Mouse (Mus musculus): Measurements from ENCODE around the gene Treml2. TPM values are rescaled to one million over a fixed set of nuclear protein-coding genes. Genes with fewer than 3 reads are reported as not detected.
"Not testable (repeated sequence)": the region's sequence is repeated elsewhere in the genome, so short reads cannot be mapped to it uniquely, and the experiment has no call there.

Treml2 gene
- polyA plus RNA-seq, 1 experiment from 2014 or later = 0.23 TPM

DNA sequence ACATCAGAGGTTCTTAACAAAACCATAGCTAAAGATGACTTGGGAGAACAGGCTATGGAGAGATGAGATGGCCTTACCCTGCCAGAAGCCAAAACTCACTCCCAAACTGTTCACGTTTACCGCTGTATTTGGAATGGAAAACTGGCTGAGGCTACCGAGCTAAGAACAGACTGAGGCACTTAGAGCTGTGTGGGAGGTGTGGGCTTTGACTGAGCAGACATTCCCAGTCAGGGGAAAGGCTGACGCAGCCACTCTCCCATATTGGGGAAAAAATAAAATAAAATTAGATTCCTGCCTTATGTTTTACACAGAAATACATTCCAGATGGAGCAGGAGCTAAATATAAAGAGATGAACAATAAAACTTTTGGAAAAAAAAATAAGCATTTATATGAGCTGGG is 27.4 kb downstream of the Treml2 start:
- Histone ChIP-seq H3K4me1 (no peaks in the 10 kb centered on the region; the same call in 1 of the 2 replicates), H3K36me3 (no peaks in the 10 kb centered on the region), H3K27ac (no peak overlapping the region), H3K4me2 (replicated peaks) (no peak overlapping the region), H3K27me3 (no peaks in the 10 kb centered on the region), H3K4me3 (no peak overlapping the region), H3K9me3 (no peaks in the 10 kb centered on the region), H3K9ac (no peak overlapping the region)
- 72% methylated on average over 4 of the region's 4 CpGs for WGBS
- ATAC-seq (ENCODE audit: insufficient number of reproducible peaks, insufficient read depth, low FRiP score, low TSS enrichment) = no peak

DNA sequence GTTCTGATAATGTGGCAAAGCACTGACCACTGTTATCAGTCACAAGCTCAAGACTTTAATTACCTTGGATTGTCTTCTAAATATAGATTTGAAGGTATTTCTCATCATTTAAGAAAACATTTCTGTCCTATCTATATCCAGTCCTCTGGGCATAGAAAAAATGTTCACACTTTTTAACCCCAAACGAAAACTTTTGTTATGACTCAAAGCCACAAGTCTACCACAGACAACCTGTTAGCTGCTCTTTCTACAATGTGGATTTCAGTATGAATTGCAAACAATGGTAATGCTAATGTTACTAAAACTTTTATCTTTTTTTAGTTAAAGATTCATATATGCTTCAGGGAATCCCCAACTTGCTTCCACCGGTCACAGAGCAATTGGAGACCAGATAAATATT is 33.2 kb downstream of the Treml2 start:
- Histone ChIP-seq H3K36me3 (no peaks in the 10 kb centered on the region), H3K9ac (no peak overlapping the region), H3K4me2 (replicated peaks) (no peak overlapping the region), H3K4me3 (no peak overlapping the region), H3K27ac (no peak overlapping the region), H3K9me3 (no peaks in the 10 kb centered on the region), H3K4me1 (no peaks in the 10 kb centered on the region), H3K27me3 (no peaks in the 10 kb centered on the region)
- 92% methylated on average over 2 of the region's 2 CpGs for WGBS
- no peak for ATAC-seq (ENCODE audit: insufficient number of reproducible peaks, insufficient read depth, low FRiP score, low TSS enrichment)

DNA sequence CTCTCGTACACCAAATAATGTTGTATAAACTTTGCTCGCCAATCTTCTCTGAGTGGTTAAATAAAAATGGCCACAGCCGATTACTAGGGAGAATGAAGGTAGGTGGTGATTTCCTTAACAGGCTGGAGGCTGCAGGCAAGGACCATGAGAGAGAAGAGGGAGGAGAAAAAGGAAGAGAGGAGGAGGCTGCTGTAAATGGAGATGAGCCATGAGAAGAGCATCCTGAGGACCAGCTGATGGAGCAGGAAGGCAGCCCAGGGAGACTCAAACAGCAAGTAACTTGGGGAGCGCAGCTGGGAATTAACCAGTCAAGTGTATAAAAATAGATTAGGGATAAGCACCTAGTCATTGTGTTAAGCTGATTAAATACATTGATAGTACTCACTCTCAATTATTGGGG is 34.9 kb downstream of the Treml2 start:
- H3K4me3 ChIP-seq = no peak overlapping the region
- no peak overlapping the region for H3K4me2 ChIP-seq (replicated peaks)
- no peaks in the 10 kb centered on the region for H3K9me3 ChIP-seq
- H3K36me3 ChIP-seq = no peaks in the 10 kb centered on the region
- H3K27ac ChIP-seq = no peak overlapping the region
- no peaks in the 10 kb centered on the region for H3K4me1 ChIP-seq
- H3K9ac ChIP-seq = no peak overlapping the region
- 91% methylated on average over 4 of the region's 4 CpGs for WGBS
- no peak for ATAC-seq (ENCODE audit: insufficient number of reproducible peaks, insufficient read depth, low FRiP score, low TSS enrichment)
- no peaks in the 10 kb centered on the region for H3K27me3 ChIP-seq

DNA sequence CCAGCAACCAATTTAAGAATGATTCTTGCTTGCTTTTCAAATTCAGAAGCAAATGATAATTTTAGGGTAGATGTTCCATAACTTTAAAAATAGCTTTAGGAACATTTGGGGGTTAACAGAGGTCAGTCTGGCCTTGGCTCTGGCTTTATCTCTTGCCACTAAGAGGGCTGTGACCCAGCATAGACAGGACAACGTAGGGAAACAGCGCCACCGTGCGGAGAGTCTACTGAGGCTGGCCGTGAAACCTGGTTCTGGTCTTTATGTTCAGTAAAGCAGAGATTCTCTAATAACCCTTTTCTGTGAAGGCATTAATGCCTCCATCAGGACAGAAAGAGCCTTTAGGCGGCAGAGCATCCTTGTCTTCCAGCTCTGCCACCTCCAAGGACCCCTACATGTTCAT is 37.6 kb downstream of the Treml2 start:
- WGBS = 2% methylated on average over 6 of the region's 6 CpGs
- ATAC-seq (ENCODE audit: insufficient number of reproducible peaks, insufficient read depth, low FRiP score, low TSS enrichment) = no peak

DNA sequence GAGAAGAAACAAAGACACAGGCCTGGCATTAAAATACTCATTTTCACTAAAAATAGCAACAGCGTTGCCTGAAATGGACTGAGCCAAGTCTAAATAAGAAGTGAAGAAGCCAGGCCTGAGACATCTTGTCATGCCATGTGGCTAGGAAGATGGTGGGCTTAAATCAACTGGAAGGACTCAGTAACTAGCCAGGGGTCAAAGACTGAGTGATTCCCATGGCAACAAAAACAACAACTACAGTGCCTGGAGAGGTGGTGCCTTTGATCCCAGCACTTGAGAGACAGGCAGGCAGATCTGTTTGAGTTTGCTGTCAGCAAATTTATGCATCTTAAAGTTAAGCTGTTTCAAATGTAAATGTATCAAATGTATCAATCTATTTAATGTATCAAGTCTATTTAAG is 41.0 kb downstream of the Treml2 start:
- 90% methylated on average over 1 of the region's 1 CpGs for WGBS
- Histone ChIP-seq H3K27me3 (no peaks in the 10 kb centered on the region), H3K4me1 (no peaks in the 10 kb centered on the region), H3K36me3 (no peaks in the 10 kb centered on the region), H3K9me3 (no peaks in the 10 kb centered on the region), H3K4me2 (replicated peaks) (no peak overlapping the region), H3K9ac (no peak overlapping the region), H3K4me3 (no peak overlapping the region), H3K27ac (no peak overlapping the region)
- no peak for ATAC-seq (ENCODE audit: insufficient number of reproducible peaks, insufficient read depth, low FRiP score, low TSS enrichment)

More for the DNA sequence above, 37.6 kb downstream of the Treml2 start:
- H3K4me3 ChIP-seq = no peak overlapping the region
- H3K27ac ChIP-seq = no peak overlapping the region
- no peaks in the 10 kb centered on the region for H3K36me3 ChIP-seq
- no peak overlapping the region for H3K9ac ChIP-seq
- H3K4me1 ChIP-seq = no peaks in the 10 kb centered on the region
- no peak overlapping the region for H3K4me2 ChIP-seq (replicated peaks)
- no peaks in the 10 kb centered on the region for H3K27me3 ChIP-seq
- H3K9me3 ChIP-seq = no peaks in the 10 kb centered on the region

DNA sequence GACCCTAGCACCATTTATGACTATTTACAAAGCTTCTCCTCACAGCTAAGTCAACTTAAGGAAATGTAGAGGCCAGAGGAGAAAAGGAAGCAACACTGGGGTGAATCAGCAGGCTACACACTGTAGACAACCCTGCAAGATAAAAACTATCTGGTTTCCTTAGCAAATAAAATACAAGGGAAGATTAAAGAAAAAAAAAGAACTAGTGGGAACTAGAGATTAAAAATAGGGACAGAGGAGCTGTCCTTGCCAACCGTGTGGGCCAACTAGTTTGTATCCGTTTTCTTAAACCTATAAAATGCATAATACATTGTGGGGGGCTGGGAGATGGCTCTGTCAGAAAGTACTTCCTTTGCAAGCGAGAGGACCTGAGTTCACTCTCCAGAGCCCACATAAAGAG is 42.6 kb downstream of the Treml2 start:
- H3K36me3 ChIP-seq = no peaks in the 10 kb centered on the region
- no peak overlapping the region for H3K27ac ChIP-seq
- H3K27me3 ChIP-seq = no peaks in the 10 kb centered on the region
- 75% methylated on average over 3 of the region's 3 CpGs for WGBS
- no peaks in the 10 kb centered on the region for H3K4me1 ChIP-seq
- H3K4me3 ChIP-seq = no peak overlapping the region
- H3K4me2 ChIP-seq (replicated peaks) = no peak overlapping the region
- H3K9me3 ChIP-seq = no peaks in the 10 kb centered on the region
- no peak for ATAC-seq (ENCODE audit: insufficient number of reproducible peaks, insufficient read depth, low FRiP score, low TSS enrichment)
- no peak overlapping the region for H3K9ac ChIP-seq

DNA sequence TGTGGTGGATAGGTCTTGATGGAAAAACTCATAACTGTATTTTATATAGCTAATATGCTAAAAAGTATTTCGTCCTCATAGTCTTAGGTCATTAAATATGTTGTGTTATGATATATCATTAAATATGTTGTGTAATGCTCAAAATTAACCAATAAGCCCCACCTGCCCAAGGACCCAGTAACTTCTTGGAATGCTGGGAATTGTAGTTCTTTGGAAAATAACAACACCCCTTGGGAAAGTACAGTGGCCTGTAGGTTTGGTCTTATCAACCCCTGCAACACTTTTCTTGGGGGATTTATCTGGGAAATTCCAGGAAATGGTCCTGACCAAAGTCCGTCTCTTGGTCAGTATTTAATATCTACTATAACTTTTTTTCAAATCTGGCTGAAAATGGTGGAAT is 43.8 kb downstream of the Treml2 start:
- no peak overlapping the region for H3K27ac ChIP-seq
- no peaks in the 10 kb centered on the region for H3K36me3 ChIP-seq
- no peak overlapping the region for H3K9ac ChIP-seq
- no peak overlapping the region for H3K4me3 ChIP-seq
- H3K4me1 ChIP-seq = no peaks in the 10 kb centered on the region
- ATAC-seq (ENCODE audit: insufficient number of reproducible peaks, insufficient read depth, low FRiP score, low TSS enrichment) = no peak
- H3K4me2 ChIP-seq (replicated peaks) = no peak overlapping the region
- 83% methylated on average over 2 of the region's 2 CpGs for WGBS
- no peaks in the 10 kb centered on the region for H3K9me3 ChIP-seq
- no peaks in the 10 kb centered on the region for H3K27me3 ChIP-seq

DNA sequence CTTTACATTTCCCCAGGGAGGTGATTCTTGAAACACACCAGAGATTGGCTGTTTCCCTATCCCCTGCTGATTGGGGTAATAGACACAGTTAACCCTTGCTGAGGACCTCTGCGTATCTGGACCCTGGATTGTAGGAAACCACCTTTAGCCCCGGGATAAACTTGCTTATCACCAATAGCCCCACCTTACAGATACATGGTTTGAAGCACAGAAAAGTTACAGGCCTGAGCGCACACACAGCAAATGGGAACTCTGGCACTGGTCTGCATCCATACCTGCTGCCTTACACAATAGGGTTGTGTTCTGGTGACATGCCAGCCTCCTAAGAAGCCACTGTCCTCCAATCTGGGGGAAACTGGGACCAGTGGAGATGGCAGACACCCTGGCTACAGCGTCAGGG is 46.5 kb downstream of the Treml2 start:
- no peak overlapping the region for H3K27ac ChIP-seq
- 78% methylated on average over 4 of the region's 4 CpGs for WGBS
- H3K4me2 ChIP-seq (replicated peaks) = no peak overlapping the region
- no peaks in the 10 kb centered on the region for H3K27me3 ChIP-seq
- no peaks in the 10 kb centered on the region for H3K36me3 ChIP-seq
- H3K4me1 ChIP-seq = no peaks in the 10 kb centered on the region
- H3K9me3 ChIP-seq = no peaks in the 10 kb centered on the region
- H3K4me3 ChIP-seq = no peak overlapping the region
- H3K9ac ChIP-seq = no peak overlapping the region
- ATAC-seq (ENCODE audit: insufficient number of reproducible peaks, insufficient read depth, low FRiP score, low TSS enrichment) = no peak

DNA sequence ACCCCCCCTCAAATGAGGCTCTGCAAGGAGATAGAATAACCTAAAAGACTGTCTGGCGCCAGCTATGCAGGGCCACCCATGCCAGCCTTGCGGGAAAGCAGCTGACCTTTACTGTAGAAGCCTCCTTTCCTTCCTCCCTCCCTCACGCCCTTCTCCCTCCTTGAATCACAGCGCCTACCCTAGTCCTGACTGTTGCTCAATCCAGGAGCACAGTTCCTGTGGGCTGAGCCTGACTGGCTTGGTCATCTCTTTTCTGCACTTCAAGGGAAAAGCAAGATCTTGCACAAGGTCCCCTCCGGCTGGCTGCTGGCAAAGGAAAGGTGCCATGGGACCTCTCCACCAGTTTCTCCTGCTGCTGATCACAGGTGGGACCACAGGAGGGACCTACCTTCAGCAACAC is 46.9 kb downstream of the Treml2 start, which contains the start of gene Trem2:
TSS of gene Trem2 (plus strand) at position 171 of the 400 bp plus-strand sequence.
- H3K36me3 ChIP-seq = no peaks in the 10 kb centered on the region
- H3K4me1 ChIP-seq = no peaks in the 10 kb centered on the region
- ATAC-seq (ENCODE audit: insufficient number of reproducible peaks, insufficient read depth, low FRiP score, low TSS enrichment) = no peak
- no peak within 1 kb of the TSS for H3K9ac ChIP-seq
- H3K4me3 ChIP-seq = no peak within 1 kb of the TSS
- H3K27ac ChIP-seq = no peak within 1 kb of the TSS
- no peaks in the 10 kb centered on the region for H3K27me3 ChIP-seq
- H3K9me3 ChIP-seq = no peaks in the 10 kb centered on the region
- H3K4me2 ChIP-seq (replicated peaks) = no peak within 1 kb of the TSS
- WGBS = 78% methylated on average over 5 of the region's 5 CpGs

DNA sequence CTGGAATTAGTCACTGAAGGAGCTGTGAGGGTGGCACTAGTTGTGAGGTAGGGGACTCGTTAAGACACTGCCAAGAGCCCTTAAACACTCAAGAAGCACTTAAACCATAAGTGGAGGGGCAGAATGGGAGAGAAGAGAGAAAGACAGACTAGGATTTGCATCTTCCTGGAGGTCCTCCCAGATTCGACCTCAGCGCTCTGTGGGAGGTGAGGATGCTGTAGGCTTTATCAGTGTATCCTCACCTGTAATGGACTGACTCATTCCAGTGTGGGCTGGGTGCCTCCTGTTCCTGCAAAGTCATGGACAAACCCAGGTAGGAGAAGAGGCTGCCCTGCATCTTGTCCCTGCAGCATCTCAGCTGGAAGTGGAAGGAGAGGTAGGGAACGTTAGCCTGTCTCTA is 47.5 kb downstream of the Treml2 start:
- Histone ChIP-seq H3K4me2 (replicated peaks) (no peak overlapping the region), H3K27me3 (no peaks in the 10 kb centered on the region), H3K36me3 (no peaks in the 10 kb centered on the region), H3K4me1 (no peaks in the 10 kb centered on the region), H3K27ac (no peak overlapping the region), H3K9ac (no peak overlapping the region), H3K9me3 (no peaks in the 10 kb centered on the region), H3K4me3 (no peak overlapping the region)
- no peak for ATAC-seq (ENCODE audit: insufficient number of reproducible peaks, insufficient read depth, low FRiP score, low TSS enrichment)
- WGBS = 73% methylated on average over 4 of the region's 4 CpGs

DNA sequence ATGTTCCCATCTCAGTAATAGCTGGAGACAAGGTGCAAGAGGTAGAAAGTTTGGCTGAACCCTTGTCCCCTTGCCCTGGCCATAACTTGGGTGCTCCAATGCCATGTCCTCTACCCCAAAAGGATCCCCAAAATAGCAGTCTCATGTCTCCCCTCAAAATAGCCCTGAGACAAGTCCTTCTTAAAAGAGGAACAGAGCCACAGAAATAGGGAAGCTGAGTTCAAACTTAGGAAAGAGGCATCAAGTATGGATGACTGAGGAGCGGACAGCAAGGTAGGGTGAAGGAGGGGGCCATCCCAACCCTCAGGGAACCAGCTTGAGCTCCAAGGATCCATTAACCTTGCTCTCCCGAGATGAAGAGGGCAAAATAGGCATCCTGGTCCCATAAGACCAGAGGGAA is 48.0 kb downstream of the Treml2 start:
- ATAC-seq (ENCODE audit: insufficient number of reproducible peaks, insufficient read depth, low FRiP score, low TSS enrichment) = no peak
- Histone ChIP-seq H3K9ac (no peak overlapping the region), H3K27me3 (no peaks in the 10 kb centered on the region), H3K4me1 (no peaks in the 10 kb centered on the region), H3K4me3 (no peak overlapping the region), H3K9me3 (no peaks in the 10 kb centered on the region), H3K27ac (no peak overlapping the region), H3K4me2 (replicated peaks) (no peak overlapping the region), H3K36me3 (no peaks in the 10 kb centered on the region)
- WGBS = 64% methylated on average over 2 of the region's 2 CpGs

DNA sequence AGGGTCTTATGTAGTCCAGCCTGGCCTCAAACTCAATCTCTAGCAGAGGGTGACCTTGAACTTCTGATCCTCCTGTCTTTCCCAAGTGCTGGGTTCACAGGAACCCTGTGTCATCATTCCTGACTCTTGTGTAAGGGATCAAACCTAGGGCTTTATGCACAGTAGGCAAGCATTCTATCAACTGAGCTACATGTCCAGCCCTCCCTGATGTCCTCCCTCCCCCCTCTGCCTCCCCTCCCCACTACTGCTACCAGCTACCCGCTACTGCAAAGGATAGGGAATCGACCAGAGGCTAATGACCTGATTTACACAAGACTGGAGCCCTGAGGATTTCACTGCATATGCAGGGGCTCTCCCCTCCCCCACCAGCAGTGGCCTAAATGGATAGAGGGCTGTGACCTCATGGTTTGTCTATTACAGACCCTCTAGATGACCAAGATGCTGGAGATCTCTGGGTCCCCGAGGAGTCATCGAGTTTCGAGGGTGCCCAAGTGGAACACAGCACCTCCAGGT is 51.4 kb downstream of the Treml2 start:
- no peaks in the 10 kb centered on the region for H3K36me3 ChIP-seq
- no peaks in the 10 kb centered on the region for H3K27me3 ChIP-seq
- no peak for ATAC-seq (ENCODE audit: insufficient number of reproducible peaks, insufficient read depth, low FRiP score, low TSS enrichment)
- H3K4me3 ChIP-seq = no peak overlapping the region
- no peak overlapping the region for H3K9ac ChIP-seq
- no peaks in the 10 kb centered on the region for H3K4me1 ChIP-seq
- no peaks in the 10 kb centered on the region for H3K9me3 ChIP-seq
- 75% methylated on average over 5 of the region's 5 CpGs for WGBS
- no peak overlapping the region for H3K27ac ChIP-seq
- no peak overlapping the region for H3K4me2 ChIP-seq (replicated peaks)

DNA sequence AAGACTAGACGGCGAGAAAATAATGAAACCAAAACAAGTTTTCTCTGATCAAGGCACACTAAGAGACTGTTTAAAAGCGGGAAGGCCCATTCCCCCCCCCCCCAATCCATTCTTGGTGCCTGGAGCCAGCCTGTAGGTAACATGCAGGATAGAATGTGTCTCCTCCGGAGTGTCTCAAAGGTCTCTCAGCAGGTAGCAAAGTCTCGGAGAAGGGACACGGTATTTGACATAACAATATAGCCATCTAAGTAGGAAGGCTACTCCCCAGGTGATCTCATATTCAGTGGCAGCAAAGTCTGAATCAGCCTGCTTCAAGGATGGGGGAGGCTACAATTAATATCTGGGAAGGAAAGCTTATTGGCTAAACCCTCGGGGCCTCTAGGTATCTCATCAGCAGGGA is 53.7 kb downstream of the Treml2 start:
- H3K36me3 ChIP-seq; H3K9me3 ChIP-seq; H3K9ac ChIP-seq; H3K4me3 ChIP-seq; H3K27me3 ChIP-seq; H3K4me1 ChIP-seq; H3K4me2 ChIP-seq (replicated peaks); ATAC-seq (ENCODE audit: insufficient number of reproducible peaks, insufficient read depth, low FRiP score, low TSS enrichment); H3K27ac ChIP-seq: not testable (repeated sequence)
- WGBS = 78% methylated on average over 7 of the region's 7 CpGs

Data from embryonic facial prominence, embryonic 12.5 days (tissue).